Mouse (Mus musculus) cerebellum, adult (tissue): Measurements from ENCODE around the gene A630023A22Rik.

ENCODE experiments used
- ATAC-seq: cut with Nextera tagmentation; 2 replicates; pipeline ENCODE4 v1.9.2; 2017; ENCODE audit warnings: mild to moderate bottlenecking, moderate library complexity, mixed read lengths; ENCODE audit not compliant: insufficient number of reproducible peaks, low FRiP score, low TSS enrichment

Gene A630023A22Rik

GRCm38 (mm10) chr14:34087856-34088398, 14.6 kb downstream of the A630023A22Rik start:
- no peak for ATAC-seq

- no peak for ATAC-seq
Observed at GRCm38 (mm10) chr14:34086806-34087205, 15.7 kb downstream of the A630023A22Rik start.

- no peak for ATAC-seq
Observed at GRCm38 (mm10) chr14:34085731-34086130, 16.8 kb downstream of the A630023A22Rik start, which contains the start of gene Anxa8. Gene Anxa8 (plus strand): TSS chr14:34085981.

- peak; percentile 60; the same call in 1 of the 2 replicates for ATAC-seq
Observed at GRCm38 (mm10) chr14:34080321-34080997, 22.1 kb downstream of the A630023A22Rik start.

GRCm38 (mm10) chr14:34078293-34078692, 24.3 kb downstream of the A630023A22Rik start:
- ATAC-seq, result no peak

- no peak for ATAC-seq
Observed at GRCm38 (mm10) chr14:34077222-34077621, 25.3 kb downstream of the A630023A22Rik start.

GRCm38 (mm10) chr14:34075346-34075745, 27.2 kb downstream of the A630023A22Rik start:
- ATAC-seq, result no peak

- no peak for ATAC-seq
Observed at GRCm38 (mm10) chr14:34071665-34072064, 30.9 kb downstream of the A630023A22Rik start.

- no peak for ATAC-seq
Observed at GRCm38 (mm10) chr14:34052516-34052915, 50.0 kb downstream of the A630023A22Rik start, which contains the start of gene Antxrl. Gene Antxrl (plus strand): TSS chr14:34052707.

- ATAC-seq, result no peak; the same call in 1 of the 2 replicates
Observed at GRCm38 (mm10) chr14:34050101-34050779, 52.3 kb downstream of the A630023A22Rik start.

- ATAC-seq, result peak; percentile 57; the same call in 1 of the 2 replicates
Observed at GRCm38 (mm10) chr14:34043341-34043740, 59.2 kb downstream of the A630023A22Rik start.

- no peak for ATAC-seq
Observed at GRCm38 (mm10) chr14:34041241-34041640, 61.3 kb downstream of the A630023A22Rik start.

- ATAC-seq, result no peak
Observed at GRCm38 (mm10) chr14:34033841-34034610, 68.5 kb downstream of the A630023A22Rik start.

GRCm38 (mm10) chr14:34026710-34027109, 75.8 kb downstream of the A630023A22Rik start:
- no peak for ATAC-seq

- ATAC-seq, result no peak
Observed at GRCm38 (mm10) chr14:34016938-34017337, 85.6 kb downstream of the A630023A22Rik start.

- no peak for ATAC-seq
Observed at GRCm38 (mm10) chr14:34016381-34016780, 86.2 kb downstream of the A630023A22Rik start, which contains the start of gene Gm5460. Gene Gm5460 (plus strand): TSS chr14:34016758.

GRCm38 (mm10) chr14:34015063-34015462, 87.5 kb downstream of the A630023A22Rik start, which contains the start of gene Gm30083:
Gene Gm30083 (minus strand): TSS chr14:34015182.
- ATAC-seq, result no peak

GRCm38 (mm10) chr14:34002358-34002757, 100.2 kb downstream of the A630023A22Rik start:
- ATAC-seq, result no peak

GRCm38 (mm10) chr14:34001445-34001844, 101.1 kb downstream of the A630023A22Rik start:
- ATAC-seq, result no peak
